Mouse (Mus musculus): ENCODE measurements around the gene Krtap6-5. TPM values are rescaled to one million over a fixed set of nuclear protein-coding genes. Genes with fewer than 3 reads are reported as not detected.

The Krtap6-5 gene
- polyA plus RNA-seq (2012; rRNA removed; ENCODE audit: low replicate concordance), result not detected in 2 replicates

GRCm38 (mm10) chr16:89047783-89048182 lies at the start of gene Krtap6-5:
Gene Krtap6-5, minus strand, starts transcription at chr16:89047883.

GRCm38 (mm10) chr16:89063902-89064301 lies 16.2 kb upstream of the Krtap6-5 start, which contains the start of gene 1110025L11Rik:
Gene 1110025L11Rik, minus strand, starts transcription at chr16:89064002.

GRCm38 (mm10) chr16:89041372-89041771 lies 6.3 kb downstream of the Krtap6-5 start, which contains the start of gene Gm10228:
Gene Gm10228, minus strand, starts transcription at chr16:89041472.

GRCm38 (mm10) chr16:89031399-89031798 lies 16.3 kb downstream of the Krtap6-5 start, which contains the start of gene Krtap6-1:
Gene Krtap6-1, plus strand, starts transcription at chr16:89031699.

GRCm38 (mm10) chr16:89014984-89015383 lies 32.7 kb downstream of the Krtap6-5 start, which contains the start of gene Gm10229:
Gene Gm10229, plus strand, starts transcription at chr16:89015284.

GRCm38 (mm10) chr16:89010659-89011058 lies 37.0 kb downstream of the Krtap6-5 start, which contains the start of gene Krtap22-2:
Gene Krtap22-2, minus strand, starts transcription at chr16:89010759.

Other genes starting within 250 kb of the Krtap6-5 start
- gene Gm20741, start 235.7 kb downstream of the Krtap6-5 start, polyA plus RNA-seq (2012; rRNA removed; ENCODE audit: low replicate concordance), result not detected in 2 replicates
- gene Krtap15, start 227.7 kb downstream of the Krtap6-5 start, polyA plus RNA-seq (2012; rRNA removed; ENCODE audit: low replicate concordance), result not detected in 2 replicates
- not detected in 2 replicates for gene Krtap14, start 221.7 kb downstream of the Krtap6-5 start, polyA plus RNA-seq (2012; rRNA removed; ENCODE audit: low replicate concordance)
- not detected in 2 replicates for gene Krtap19-1, start 178.5 kb downstream of the Krtap6-5 start, polyA plus RNA-seq (2012; rRNA removed; ENCODE audit: low replicate concordance)
- not detected in 2 replicates for gene Krtap19-2, start 173.6 kb downstream of the Krtap6-5 start, polyA plus RNA-seq (2012; rRNA removed; ENCODE audit: low replicate concordance)
- gene Krtap19-3, start 169.8 kb downstream of the Krtap6-5 start, polyA plus RNA-seq (2012; rRNA removed; ENCODE audit: low replicate concordance), result not detected in 2 replicates
- not detected in 2 replicates for gene Krtap19-4, start 162.8 kb downstream of the Krtap6-5 start, polyA plus RNA-seq (2012; rRNA removed; ENCODE audit: low replicate concordance)
- not detected in 2 replicates for gene Krtap19-5, start 151.4 kb downstream of the Krtap6-5 start, polyA plus RNA-seq (2012; rRNA removed; ENCODE audit: low replicate concordance)
- not detected in 2 replicates for gene Krtap19-9b, start 115.6 kb downstream of the Krtap6-5 start, polyA plus RNA-seq (2012; rRNA removed; ENCODE audit: low replicate concordance)
- not detected in 2 replicates for gene Krtap16-3, start 85.0 kb downstream of the Krtap6-5 start, polyA plus RNA-seq (2012; rRNA removed; ENCODE audit: low replicate concordance)
- gene Krtap22-2, start 37.1 kb downstream of the Krtap6-5 start, polyA plus RNA-seq (2012; rRNA removed; ENCODE audit: low replicate concordance), result not detected in 2 replicates
- not detected in 2 replicates for gene Gm10229, start 32.6 kb downstream of the Krtap6-5 start, polyA plus RNA-seq (2012; rRNA removed; ENCODE audit: low replicate concordance)
- not detected in 2 replicates for gene Krtap6-1, start 16.2 kb downstream of the Krtap6-5 start, polyA plus RNA-seq (2012; rRNA removed; ENCODE audit: low replicate concordance)
- not detected in 2 replicates for gene Gm10228, start 6.4 kb downstream of the Krtap6-5 start, polyA plus RNA-seq (2012; rRNA removed; ENCODE audit: low replicate concordance)
- gene 1110025L11Rik, start 16.1 kb upstream of the Krtap6-5 start, polyA plus RNA-seq (2012; rRNA removed; ENCODE audit: low replicate concordance), result not detected in 2 replicates
- not detected in 2 replicates for gene Krtap6-3, start 36.1 kb upstream of the Krtap6-5 start, polyA plus RNA-seq (2012; rRNA removed; ENCODE audit: low replicate concordance)
- gene Gm6358, start 93.0 kb upstream of the Krtap6-5 start, polyA plus RNA-seq (2012; rRNA removed; ENCODE audit: low replicate concordance), result not detected in 2 replicates
- gene Gm10061, start 103.2 kb upstream of the Krtap6-5 start, polyA plus RNA-seq (2012; rRNA removed; ENCODE audit: low replicate concordance), result not detected in 2 replicates
- gene Gm9789, start 110.1 kb upstream of the Krtap6-5 start, polyA plus RNA-seq (2012; rRNA removed; ENCODE audit: low replicate concordance), result not detected in 2 replicates
- gene Gm7735, start 121.6 kb upstream of the Krtap6-5 start, polyA plus RNA-seq (2012; rRNA removed; ENCODE audit: low replicate concordance), result not detected in 2 replicates
- gene 1110057P08Rik, start 126.9 kb upstream of the Krtap6-5 start, polyA plus RNA-seq (2012; rRNA removed; ENCODE audit: low replicate concordance), result not detected in 2 replicates
- not detected in 2 replicates for gene Krtap20-2, start 158.0 kb upstream of the Krtap6-5 start, polyA plus RNA-seq (2012; rRNA removed; ENCODE audit: low replicate concordance)

Data from duodenum, adult 2 months (tissue).